Mouse (Mus musculus) cerebellum, postnatal 14 days (tissue): ENCODE data around the gene Vps11.
"Not testable (repeated sequence)": the region's sequence is repeated elsewhere in the genome, so short reads cannot be mapped to it uniquely, and the experiment has no call there.

ENCODE experiments used
- DNase-seq, 2 experiments: peaks; one replicate each; pipeline ENCODE4 v3.0.0; 2021; ENCODE audit warnings: mixed read lengths in 2 of 2

The Vps11 gene

DNA sequence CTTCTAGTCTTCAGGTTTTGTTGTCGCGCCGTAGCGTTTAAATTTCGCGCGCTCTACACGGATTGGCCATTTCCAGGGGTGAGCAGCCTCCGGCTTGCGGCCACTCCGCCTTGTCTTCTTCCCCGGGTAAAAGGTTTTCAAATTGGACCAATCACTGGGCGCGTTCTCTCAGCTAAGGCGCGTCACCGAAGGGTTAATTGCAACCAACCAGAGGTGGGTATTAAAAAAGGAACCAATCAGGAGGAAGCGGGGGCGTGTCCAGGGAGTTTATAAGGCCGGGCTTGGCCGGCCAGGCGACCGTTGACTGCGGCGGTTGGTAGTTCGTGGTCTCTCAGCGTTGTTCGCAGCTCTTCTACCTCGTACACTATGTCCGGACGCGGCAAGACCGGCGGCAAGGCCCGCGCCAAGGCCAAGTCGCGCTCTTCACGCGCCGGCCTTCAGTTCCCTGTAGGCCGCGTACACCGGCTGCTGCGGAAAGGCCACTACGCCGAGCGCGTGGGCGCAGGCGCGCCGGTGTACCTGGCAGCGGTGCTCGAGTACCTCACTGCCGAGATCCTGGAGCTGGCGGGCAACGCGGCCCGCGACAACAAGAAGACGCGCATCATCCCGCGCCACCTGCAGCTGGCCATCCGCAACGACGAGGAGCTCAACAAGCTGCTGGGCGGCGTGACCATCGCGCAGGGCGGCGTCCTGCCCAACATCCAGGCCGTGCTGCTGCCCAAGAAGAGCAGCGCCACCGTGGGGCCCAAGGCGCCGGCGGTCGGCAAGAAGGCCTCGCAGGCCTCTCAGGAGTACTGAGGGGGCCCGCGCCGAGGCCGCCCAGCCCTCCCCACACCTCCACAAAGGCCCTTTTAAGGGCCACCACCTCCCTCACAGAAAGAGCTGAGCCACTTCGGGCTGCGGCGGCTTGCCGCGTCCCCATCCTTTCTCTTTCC lies 26.8 kb downstream of the Vps11 start, which contains the start of gene H2afx:
TSS of gene H2afx (plus strand) at position 299 of the 935 bp plus-strand sequence.
- DNase-seq = peak; percentile 98

DNA sequence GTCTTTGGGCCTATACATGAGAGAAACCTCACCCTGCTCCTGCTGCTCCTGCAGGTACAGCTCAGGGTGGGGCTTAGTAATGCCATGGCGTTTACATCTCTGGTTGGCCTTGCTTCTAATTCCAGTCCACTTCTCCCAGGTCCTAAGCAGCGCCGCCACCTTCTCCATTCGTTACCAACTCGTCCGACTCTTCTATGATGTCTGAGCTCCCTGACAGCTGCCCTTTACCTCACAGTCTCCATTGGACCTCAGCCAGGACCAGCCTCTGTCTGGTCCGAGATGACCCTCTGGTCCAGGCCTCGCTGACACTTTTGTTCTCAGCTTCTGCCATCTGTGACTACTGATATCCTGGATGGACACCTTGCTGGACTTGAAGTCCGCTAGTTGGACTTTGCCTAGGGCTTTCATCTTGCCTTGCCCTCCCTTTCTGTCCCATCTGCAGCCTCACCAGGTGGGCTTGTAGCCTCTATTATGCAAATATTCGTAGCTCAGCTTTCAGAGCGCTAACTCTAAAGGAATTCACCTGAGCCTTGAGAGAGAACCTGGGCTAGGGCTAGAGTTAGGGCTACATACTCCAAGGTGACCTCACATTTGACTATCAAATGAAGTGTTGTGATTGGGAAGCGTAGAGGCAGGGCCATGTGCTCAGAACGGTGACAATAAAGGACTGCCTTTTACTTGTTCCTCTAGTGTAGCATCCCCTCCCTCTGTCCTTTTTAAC lies 28.4 kb downstream of the Vps11 start:
- DNase-seq = peak in 1 of 2 experiments; percentile 35

DNA sequence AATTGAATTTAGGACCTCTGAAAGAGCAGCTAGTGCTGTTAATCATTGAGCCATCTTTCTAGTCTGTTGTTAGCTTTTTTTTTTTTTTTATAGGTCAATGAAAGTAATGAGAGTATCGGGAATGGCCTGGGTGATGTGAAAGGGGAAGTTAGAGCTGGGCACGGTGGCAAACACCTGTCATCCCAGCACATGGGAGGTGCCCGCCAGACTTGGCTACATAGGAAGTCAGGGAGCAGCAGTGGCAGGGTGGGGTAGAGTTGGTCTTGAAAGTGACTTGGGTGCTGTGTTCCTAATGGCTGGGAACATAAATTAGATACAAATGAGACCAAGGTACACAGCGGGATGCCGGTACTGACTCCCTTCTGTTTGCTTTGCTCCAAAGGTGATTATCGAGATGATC lies 30.7 kb downstream of the Vps11 start:
- no peak for DNase-seq

DNA sequence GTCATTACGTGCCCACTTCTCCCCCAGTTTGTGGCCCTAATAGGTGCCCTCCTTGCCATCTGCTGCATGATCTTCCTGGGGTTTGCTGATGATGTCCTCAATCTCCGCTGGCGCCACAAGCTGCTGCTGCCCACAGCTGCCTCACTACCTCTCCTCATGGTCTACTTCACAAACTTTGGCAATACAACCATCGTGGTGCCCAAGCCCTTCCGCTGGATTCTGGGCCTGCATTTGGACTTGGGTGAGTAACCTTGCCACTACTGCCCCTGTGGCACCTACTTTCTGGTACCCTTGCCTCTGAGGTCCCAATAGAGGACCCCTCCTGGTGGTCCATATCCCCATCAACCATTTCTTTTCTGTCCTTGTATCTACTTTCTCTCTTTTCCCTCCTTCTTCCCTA lies 33.5 kb downstream of the Vps11 start:
- DNase-seq = no peak

DNA sequence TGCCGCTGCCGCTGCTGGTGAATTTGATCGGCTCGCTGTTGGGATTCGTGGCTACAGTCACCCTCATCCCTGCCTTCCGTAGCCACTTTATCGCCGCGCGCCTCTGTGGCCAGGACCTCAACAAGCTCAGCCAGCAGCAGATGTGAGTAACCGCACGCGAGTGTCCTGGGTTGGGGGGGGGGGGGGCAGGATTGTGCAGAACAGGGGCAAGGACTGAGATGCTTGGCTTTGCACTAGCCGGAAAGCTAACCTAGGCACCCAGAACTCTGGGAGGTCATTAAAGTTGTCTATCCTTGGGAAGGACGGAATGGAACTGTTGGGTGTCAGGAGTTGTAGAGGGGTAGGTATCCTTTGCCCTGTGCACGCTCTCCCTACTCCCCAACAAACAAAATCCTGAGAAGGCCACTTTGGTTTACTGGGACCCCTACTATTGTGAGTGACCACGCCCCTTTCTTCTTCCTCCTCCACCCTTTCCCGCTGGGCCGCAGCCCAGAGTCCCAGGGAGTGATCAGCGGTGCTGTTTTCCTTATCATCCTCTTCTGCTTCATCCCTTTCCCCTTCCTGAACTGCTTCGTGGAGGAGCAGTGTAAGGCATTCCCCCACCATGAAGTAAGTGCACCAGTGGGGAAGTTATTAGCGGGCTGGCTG lies 34.3 kb downstream of the Vps11 start:
- DNase-seq = no peak

DNA sequence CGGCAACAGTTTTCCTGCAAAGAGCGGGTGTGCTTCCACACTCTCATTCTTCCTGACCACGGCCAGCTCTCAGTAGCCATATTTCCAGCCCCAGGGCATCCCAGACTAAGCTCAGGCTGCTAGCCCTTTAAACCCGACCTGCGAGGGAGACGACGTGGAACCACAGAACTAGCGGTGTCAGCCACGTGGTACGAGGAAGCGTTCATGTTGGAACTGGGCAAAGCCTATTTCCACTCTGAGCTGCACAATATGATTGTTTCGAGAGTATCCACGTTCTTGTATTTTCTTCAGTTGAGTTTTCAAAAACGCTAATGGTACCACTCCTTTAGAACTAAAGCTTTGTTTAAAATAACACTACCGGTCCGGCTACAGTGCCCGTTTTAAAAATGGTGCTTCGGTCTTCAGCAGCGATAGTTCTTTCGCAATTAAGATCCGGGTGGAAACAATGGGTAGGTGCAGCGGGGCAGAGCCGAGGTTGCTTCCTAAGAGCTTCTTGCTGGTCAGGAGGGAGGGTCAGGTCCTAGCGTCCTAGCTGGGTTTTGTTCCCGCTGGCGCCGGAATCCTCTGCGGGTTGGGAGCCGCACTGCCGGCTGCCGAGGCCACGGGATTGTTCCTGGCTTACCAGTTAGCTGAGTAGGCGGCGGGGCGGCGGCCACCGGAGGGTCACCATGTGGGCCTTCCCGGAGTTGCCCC lies 35.0 kb downstream of the Vps11 start:
- DNase-seq = peak; percentile 86 to 88

DNA sequence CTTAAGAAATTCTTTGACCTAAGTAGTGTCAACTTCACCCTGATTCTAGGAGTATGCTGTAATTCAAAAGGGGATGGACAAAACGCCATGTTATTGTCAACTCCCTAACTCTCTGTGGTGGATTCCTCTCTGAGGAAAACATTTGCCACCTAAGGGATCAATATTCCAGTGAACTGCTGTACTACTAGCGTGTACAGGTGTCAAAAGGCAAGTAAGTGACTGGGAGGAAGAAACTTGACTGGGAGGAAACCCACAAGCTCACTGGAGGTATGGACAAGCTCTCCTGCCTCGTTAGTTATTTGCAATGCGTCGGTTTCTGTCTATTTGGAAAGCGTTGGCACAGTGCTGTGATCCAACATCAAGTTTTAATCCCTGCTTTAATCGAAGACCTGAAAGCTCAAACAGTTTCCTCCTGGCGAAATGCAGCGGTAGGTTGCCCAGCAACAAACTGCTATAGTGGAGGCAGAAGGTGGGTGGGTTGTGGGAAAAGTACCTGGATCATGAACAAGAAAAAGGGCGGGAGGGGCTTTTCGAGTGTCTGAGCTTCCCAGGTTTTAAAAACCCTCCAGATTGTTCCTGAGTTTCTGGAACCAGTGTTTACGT lies 35.6 kb downstream of the Vps11 start, which contains the start of gene Dpagt1:
TSS of gene Dpagt1 (plus strand) at position 252 of the 603 bp plus-strand sequence.
- no peak for DNase-seq

DNA sequence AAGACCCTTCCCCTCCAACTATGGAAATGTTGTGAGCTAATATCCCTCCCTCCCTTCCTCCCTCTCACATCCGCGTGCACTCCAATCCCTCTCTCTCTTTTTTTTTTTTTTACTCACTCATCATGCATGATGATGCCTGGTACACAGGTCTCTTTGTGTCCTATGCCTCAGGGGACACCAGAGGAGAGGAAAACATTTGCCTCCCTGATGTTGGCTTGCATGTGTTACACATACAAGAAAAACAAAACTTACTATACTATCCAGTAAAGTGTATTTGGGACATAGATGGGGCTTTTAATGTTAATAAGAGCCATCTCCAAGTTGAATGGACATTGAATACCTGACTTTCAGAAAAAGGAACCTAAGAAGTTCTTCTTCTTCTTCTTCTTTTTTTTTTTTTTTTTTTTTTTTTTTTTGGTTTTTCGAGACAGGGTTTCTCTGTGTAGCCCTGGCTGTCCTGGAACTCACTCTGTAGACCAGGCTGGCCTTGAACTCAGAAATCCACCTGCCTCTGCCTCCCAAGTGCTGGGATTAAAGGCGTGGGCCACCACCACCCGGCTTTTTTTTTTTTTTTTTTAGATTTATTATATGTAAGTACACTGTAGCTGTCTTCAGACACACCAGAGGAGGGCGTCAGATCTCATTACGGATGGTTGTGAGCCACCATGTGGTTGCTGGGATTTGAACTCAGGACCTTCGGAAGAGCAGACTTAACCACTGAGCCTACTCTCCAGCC lies 36.3 kb downstream of the Vps11 start:
- not testable (repeated sequence) for DNase-seq

DNA sequence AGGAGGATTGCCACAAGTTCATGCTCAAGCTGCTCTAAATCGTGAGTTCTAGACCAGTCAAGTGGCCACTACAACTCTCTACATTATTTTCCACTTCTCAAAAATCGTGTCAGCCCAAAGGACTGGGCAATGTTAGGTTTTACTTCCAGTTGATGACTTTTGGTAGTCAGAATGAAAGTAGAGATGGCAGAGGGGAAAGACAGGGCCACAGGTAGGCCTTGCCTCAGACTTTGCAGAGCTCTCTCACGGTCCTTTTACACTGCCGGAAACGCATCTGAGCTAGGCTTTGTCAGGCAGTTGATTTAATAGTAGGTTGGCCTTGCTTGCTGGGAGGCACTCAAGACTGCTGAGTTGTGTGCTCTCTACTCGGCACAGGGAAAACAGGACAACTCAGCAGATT lies 37.3 kb downstream of the Vps11 start:
- DNase-seq = no peak

DNA sequence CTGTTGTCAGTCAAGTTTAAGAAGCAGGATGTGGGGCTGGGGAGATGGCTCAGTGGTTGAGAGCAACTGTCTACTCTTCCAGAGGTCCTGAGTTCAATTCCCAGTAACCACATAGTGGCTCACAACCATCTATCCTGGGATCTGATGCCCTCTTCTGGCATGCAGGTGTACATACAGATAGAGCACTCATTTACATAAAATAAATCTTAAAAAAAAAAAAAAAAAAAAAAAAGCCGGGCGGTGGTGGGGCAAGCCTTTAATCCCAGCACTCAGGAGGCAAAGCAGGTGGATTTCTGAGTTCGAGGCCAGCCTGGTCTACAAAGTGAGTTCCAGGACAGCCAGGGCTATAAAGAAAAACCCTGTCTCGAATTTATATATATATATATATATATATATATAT lies 37.8 kb downstream of the Vps11 start:
- DNase-seq = not testable (repeated sequence)

DNA sequence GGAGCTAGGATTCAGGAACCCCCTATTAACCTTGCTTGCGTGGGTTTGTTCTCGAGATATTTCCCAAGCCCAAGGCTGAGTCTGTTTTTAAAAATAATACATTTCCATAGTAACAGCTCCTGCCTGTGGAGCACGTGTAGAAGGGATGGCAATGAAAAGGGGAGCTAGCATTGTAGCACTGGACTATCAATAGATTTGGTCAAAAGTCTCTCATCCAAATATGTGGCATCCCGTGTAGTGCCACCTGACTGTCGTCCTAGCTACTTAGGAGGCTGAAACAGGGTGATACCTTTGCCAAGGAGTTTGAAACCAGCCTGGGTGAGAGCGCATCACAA lies 40.7 kb downstream of the Vps11 start:
- no peak for DNase-seq

DNA sequence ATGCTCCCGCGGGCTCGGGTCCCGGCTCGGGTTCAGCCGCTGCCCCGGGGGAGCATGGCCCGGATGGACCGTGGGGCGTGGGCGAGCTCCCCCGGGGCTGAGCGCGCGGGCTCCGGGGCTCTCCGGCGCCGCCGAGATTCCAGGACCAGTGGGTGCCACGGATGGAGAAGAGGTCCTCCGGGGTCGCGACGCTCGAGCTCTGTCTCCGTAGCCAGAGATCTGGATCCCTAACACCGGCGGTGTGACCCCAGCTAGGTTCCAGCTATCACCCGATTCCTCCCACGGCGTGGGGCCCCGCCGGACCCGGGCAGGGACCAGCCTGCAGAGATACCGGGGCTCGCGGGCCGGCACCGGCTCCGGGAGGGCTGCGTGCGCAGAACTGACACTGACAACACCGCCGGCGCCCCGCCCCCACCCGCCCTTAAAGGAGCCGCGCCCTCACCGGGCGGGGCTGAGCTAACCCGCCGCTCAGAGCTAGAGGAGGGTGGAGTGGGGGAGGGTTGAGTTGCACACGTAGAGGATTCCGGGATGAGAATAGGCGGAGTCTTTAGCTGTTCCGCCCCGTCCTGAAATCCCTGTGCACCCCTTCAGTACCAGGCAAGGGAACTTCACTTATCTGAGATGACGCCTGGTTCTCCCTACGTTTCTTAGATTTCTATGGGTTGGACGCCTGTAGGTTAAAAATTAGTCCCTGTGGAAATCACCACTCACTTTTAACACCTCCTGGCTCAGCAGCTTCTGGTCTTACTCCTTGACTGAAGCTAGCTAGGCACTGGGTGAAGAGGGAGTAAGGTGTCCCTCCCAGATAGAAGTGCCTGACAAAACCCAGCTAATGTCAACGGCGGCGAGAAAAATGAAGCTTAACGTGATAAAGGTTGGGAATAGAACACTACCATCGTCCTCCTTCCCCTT lies 41.3 kb downstream of the Vps11 start, which contains the start of gene C2cd2l:
TSS of gene C2cd2l (minus strand) at position 399 of the 912 bp plus-strand sequence.
- peak; percentile 94 for DNase-seq

DNA sequence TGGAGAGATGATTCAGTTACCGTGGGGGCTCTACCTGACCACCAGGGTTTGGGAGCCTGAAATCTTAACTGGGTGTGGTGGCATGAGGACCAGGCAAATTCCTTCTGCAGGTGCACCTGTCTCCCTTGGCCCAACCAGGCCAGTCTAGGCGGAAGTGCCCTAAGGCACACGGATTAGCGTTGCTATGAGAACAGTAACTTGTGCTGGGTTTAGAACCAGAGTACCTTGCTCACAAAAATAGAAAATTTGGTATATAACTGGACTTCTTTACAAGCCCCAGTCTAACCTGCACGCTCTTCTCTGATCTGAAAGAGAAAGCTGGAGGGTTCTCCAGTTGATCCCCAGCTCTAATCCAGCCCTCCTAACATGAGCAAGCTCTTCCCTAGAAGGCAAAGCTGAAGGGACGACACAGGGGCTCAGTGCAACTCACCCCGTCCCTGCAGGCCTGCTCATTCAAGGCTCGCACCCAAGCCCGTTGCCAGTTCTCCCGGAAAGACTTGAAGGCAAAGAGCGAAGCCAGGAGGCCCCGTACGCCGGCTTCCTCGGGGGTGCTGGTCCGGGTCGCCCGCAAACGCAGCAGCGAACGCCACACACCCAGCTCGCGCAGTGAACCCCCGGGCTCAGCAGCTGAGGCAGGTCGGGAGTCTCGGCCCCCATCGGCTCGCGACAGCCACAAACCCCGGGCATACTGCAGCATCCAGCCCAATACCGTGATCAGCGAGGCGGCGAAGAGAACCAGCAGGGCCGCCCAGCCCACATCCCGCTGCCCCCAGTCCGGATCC lies 42.2 kb downstream of the Vps11 start:
- DNase-seq = no peak

DNA sequence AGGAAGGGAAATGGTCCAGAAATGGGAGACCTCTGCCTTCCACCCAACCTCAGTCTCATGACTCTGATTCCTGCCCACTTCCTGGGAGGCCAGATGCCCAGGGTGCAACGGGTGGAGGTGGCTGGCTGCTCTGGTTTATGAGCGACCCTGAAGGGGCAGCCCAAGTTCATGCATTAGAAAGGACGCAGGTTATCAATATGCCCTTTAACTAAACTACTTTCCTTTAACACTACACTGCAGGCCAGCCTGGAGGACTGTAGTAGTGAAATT lies 42.7 kb downstream of the Vps11 start:
- DNase-seq = no peak

DNA sequence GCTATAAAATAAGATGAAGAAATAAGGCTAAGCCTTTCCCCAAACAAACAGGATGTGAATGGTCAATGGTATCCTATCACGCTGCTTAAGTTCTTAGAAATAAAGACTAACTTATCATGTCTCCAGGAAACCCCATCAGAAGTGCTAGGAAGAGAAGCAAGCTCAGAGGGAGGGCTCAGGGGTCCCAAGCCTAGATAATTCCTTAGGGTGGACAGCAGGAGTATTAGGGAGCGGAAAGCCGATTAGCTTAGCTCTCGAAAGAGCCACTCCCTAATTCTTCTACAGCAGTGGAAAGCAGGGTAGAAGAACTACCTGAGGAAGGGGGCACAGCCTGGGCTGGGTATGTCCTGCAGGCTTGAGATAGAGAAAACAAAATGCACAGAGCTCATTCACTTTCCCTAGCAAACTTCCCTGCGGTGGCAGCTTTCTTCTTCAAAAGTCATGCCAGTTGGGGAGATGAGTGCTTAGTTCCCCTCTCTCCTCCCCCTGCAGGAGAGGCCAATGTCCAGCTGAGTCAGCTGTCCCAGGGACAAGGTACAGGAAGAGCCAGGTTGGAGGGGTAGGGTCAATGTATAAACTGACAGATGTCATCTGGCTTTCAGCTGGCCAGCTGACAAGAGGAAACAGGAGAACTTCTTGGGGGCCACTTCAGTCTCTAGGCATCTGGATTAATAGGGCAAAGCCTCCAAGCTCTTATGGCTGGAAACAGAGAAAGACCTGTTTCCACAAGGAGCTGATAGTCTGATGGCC lies 43.2 kb downstream of the Vps11 start:
- DNase-seq = no peak

DNA sequence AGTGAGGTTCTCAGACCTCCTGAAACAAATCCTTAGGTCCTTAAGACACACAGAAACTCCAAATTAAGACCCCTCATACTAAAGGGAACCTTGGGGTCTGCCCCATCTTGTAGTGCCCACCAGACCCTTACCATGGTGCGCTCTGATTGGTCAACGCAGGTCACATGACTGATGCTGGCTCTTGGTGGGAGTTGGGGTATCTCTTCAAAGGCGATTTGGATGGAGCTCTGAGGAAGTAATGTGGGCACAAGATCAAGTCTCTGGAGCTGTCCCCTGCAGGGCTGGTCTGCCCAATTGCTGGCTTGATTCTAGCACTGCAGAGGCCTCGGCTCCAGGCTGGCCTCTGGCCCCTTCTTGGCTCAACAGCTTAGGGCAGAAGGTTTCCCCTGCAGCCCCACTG lies 44.0 kb downstream of the Vps11 start:
- peak in 1 of 2 experiments; percentile 35 for DNase-seq

DNA sequence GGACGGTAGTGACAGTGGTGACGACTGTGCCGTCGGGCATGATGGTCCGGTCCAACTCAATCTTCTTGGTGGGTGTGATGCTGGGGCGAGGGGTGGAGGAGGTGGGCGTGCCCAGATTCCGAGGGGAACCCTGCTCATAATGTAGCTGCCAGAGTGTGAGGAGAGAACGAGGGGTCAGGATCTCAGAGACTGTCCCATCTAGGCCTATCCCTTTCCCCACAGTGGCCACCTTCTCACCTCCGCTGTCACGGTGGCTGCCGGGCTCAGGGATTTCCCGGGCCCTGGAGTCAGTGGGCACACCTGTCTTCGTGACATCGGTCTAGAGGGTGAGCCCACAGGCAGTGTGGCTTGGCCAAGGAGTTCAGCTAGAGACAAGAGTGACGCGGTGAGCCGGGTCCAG lies 46.6 kb downstream of the Vps11 start:
- DNase-seq = no peak

DNA sequence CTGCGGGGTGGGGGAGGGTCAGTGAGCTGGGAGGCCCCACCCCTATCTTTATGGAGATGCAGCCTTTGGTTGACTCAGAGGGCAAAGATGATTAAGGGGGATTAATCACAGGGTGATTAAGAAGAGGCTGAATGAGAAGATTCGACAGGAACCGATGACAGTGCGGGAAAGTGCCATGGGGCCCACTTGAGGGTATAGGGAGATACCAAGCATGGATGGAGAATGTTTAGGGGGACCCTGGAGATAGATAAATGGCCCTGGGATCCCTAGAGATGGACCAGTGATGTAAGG lies 47.3 kb downstream of the Vps11 start:
- DNase-seq = no peak
